Mouse (Mus musculus) brown adipose tissue, adult 24 weeks (tissue): Measurements from ENCODE around the gene Catsperd. TPM values are rescaled to one million over a fixed set of nuclear protein-coding genes. Genes with fewer than 3 reads are reported as not detected.
"Not testable (repeated sequence)": the region's sequence is repeated elsewhere in the genome, so short reads cannot be mapped to it uniquely, and the experiment has no call there.

Experiments
- H3K27ac ChIP-seq: fragments of 200-500 bp; replicated peaks from 2 replicates; pipeline ENCODE4 v1.5.1; 2012; ENCODE audit warnings: low read depth, mild to moderate bottlenecking, low read length
- H3K4me1 ChIP-seq: fragments of 200-500 bp; 2 replicates; pipeline ENCODE4 v1.6.1; 2012; ENCODE audit warnings: low read length, mixed read lengths; ENCODE audit not compliant: control insufficient read depth, insufficient read depth, insufficient read length
- H3K4me3 ChIP-seq: fragments of 200-500 bp; 2 replicates; pipeline ENCODE4 v1.5.1; 2012; ENCODE audit warnings: low read depth, mild to moderate bottlenecking, low read length, moderate library complexity; ENCODE audit not compliant: insufficient read depth
- polyA plus RNA-seq: library from polyadenylated mRNA; stranded (reverse); fragments of >200 nt; gene quantifications from 2 replicates; pipeline ENCODE4 v1.2.4, GENCODE M21; 2012; ENCODE audit not compliant: missing spikeins, insufficient read depth, insufficient read length

Gene Catsperd
- polyA plus RNA-seq, 1 experiment, result not detected

GRCm38 (mm10) chr17:56626260-56626659 lies 1.7 kb upstream of the Catsperd start:
- H3K27ac ChIP-seq, result no peak overlapping the region
- peak overlapping the region; percentile 75 for H3K4me3 ChIP-seq
- H3K4me1 ChIP-seq, result peaks cover 3% of the 10 kb centered on the region; the same call in 1 of the 2 replicates

GRCm38 (mm10) chr17:56626754-56627470 lies 1.0 kb upstream of the Catsperd start, which contains the start of gene Lonp1:
Lonp1 (minus strand) TSS chr17:56626887.
- Histone ChIP-seq H3K4me3 (peak within 1 kb of the TSS; percentile 75), H3K27ac (no peak within 1 kb of the TSS)

DNA sequence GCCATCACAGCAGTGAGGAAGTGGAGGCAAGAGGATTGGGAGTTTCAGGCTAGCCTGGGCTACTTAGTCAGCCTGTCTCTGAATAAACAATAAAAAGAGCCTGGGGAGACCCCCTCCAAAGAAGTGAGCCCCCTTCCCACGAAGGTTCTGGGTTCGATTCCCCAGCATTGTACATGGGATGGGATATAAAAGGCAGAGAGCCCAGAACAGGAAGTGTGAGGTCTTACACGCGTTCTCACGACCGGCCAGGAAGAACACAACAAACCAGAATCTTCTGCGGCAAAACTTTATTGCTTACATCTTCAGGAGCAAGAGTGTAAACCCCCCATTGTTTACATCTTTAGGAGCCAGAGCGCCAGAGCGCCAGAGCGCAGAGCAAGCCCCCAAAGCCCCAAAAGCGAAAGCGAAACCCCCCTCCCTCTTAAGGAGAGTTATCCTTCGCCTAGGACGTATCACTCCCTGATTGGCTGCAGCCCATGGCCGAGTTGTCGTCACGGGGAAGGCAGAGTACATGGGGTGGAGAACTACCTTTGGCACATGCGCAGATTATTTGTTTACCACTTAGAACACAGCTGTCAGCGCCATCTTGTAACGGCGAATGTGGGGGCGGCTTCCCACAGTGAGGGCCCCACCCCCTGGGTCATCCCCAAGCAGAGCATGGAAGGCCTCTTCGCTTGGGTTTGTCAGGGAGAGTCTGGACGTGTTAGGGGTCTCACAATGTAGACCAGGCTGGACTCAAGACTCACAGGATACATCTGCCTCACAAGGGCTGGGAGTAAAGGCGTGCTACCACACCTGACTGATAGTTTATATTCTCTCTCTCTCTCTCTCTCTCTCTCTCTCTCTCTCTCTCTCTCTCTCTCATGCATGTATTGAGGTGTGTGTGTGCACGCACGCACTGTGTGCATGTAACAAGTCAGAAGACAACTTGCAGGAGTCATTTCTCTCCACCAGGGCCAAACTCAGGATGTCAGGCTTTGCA lies 2.1 kb downstream of the Catsperd start:
- not testable (repeated sequence) for H3K4me3 ChIP-seq, H3K27ac ChIP-seq, H3K4me1 ChIP-seq

More at GRCm38 (mm10) chr17:56626754-56627470, 1.0 kb upstream of the Catsperd start, which contains the start of gene Lonp1:
- H3K4me1 ChIP-seq, result peaks cover 3% of the 10 kb centered on the region; the same call in 1 of the 2 replicates

GRCm38 (mm10) chr17:56631807-56632206 lies 3.9 kb downstream of the Catsperd start:
- H3K27ac ChIP-seq, result no peak overlapping the region
- no peak overlapping the region for H3K4me3 ChIP-seq
- no peaks in the 10 kb centered on the region for H3K4me1 ChIP-seq

GRCm38 (mm10) chr17:56634023-56634422 lies 6.1 kb downstream of the Catsperd start:
- no peak overlapping the region for H3K4me3 ChIP-seq
- H3K27ac ChIP-seq, result no peak overlapping the region
- no peaks in the 10 kb centered on the region for H3K4me1 ChIP-seq

DNA sequence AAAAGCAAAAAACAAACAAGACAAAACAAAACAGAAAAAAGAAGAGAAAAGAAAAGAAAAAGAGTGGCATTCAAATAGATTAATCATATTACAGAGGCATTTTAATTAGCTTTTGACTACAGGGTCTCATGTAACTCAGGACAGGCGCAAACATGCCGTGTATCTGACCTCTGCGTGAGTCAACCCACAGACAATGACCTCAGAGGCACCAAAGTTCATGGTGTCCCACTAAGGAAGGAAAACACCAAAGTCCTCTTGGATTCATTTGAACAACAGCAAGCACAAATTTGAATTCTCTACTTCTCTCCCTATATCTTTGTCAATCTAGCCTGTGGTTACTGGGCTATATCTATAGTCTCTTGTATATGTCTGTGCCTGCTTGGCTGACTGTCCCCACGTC lies 15.3 kb downstream of the Catsperd start:
- no peaks in the 10 kb centered on the region for H3K4me1 ChIP-seq
- H3K27ac ChIP-seq, result no peak overlapping the region
- no peak overlapping the region for H3K4me3 ChIP-seq

GRCm38 (mm10) chr17:56647546-56647945 lies 19.6 kb downstream of the Catsperd start:
- Histone ChIP-seq H3K4me1 (no peaks in the 10 kb centered on the region), H3K27ac (no peak overlapping the region), H3K4me3 (no peak overlapping the region)

- Histone ChIP-seq H3K27ac (no peak overlapping the region), H3K4me1 (no peaks in the 10 kb centered on the region), H3K4me3 (no peak overlapping the region)
Observed at GRCm38 (mm10) chr17:56651801-56652200, 23.9 kb downstream of the Catsperd start.

DNA sequence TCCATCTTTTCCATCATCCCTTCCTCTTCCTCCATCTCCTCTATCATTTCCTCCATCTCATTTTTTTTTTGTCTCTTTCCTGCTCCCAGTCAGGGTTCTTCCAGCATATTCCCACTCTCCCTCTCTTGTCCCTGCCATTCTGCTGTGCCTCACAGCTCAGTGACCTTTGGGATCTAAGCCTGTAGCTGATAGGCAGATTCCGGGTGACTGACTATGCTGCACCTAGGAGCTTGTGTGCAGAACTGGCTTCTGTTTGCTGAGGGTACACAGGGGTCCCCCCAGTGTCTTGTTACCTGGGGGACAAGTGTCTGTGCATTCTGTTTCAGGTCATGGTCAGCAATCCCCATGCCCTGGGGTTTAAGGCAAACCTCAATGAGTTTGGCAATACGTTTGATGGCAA lies 26.8 kb downstream of the Catsperd start:
- H3K4me3 ChIP-seq, result no peak overlapping the region
- no peak overlapping the region for H3K27ac ChIP-seq
- no peaks in the 10 kb centered on the region for H3K4me1 ChIP-seq

DNA sequence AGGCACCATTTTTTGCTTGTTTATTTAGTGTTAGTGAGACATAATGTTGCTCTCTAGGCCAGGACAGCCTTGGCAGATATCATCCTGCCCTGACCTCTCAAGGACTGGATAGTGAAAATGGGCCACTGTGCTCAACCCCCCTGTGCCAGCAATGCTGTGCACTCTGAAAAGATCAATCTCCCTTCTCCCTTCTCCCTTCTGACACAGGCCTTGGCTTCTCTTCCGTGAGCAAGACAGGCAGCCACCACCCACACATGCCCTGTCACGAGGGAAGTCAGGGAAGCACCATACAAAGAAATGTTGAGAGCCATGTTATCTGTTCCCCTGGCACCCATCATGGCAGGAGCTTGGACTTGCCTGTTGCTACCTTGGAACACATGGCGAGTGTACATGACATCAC lies 27.4 kb downstream of the Catsperd start:
- no peak overlapping the region for H3K27ac ChIP-seq
- no peaks in the 10 kb centered on the region for H3K4me1 ChIP-seq
- H3K4me3 ChIP-seq, result no peak overlapping the region

DNA sequence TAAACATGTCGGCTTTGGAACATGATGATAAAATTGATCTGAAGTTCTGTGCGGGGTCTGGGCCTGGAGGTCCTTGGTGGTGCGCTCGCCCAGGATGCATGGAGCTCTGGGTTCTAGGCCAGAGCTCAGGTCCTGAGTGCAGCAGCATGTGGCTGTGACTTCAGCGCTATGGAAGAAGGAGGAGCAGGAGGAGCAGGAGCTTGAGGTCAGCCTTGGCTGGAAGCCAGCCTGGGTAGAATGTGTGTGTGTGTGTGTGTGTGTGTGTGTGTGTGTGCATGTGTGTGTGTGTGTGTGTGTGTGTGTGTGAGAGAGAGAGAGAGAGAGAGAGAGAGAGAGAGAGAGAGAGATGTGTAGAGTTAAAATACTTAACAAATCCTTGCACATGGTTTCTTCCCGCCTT lies 28.2 kb downstream of the Catsperd start:
- no peak overlapping the region for H3K4me3 ChIP-seq
- no peak overlapping the region for H3K27ac ChIP-seq
- no peaks in the 10 kb centered on the region for H3K4me1 ChIP-seq

DNA sequence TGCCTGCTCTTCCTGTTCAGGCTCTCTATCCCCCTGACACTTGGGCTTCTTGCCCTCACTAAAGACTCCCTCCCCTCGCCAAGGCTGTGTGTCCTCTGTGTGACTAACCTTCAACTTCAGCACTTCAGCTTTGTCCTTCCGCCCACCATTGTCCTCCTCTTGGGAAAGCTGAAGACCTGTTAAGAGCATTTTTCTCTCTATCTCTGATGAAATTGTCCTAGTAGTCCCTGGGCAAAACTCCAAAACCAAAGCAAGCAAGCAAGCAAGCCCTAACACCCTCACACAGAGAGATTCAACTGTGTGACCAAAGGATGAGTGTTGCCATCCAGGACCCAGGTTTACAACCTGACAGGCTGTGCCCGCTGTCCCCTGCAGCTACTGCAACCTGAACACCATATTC lies 35.7 kb downstream of the Catsperd start:
- Histone ChIP-seq H3K4me3 (no peak overlapping the region), H3K4me1 (no peaks in the 10 kb centered on the region), H3K27ac (no peak overlapping the region)

DNA sequence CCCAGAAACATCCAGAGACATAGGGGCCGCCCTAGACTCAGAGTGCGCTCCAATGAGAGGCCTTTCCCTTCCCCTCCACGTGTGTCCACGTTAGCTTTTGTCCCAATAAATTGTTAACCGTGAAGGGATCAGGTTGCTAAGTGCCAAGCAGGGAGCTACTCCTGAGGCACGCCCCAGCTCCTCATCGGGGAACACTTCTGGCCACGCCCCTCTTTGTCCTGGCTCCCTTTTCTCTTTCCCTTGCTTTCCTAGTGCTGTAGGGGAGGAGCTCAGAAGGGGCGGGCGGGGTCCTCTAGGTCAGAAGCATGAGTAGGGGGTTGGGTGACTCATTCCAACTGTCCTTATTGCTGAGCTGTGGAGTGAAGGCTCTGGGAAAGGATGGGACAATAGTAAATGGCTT lies 36.4 kb downstream of the Catsperd start:
- Histone ChIP-seq H3K4me3 (no peak overlapping the region), H3K4me1 (no peaks in the 10 kb centered on the region), H3K27ac (no peak overlapping the region)

- Histone ChIP-seq H3K4me1 (no peaks in the 10 kb centered on the region), H3K27ac (no peak overlapping the region), H3K4me3 (no peak overlapping the region)
Observed at GRCm38 (mm10) chr17:56666384-56666783, 38.4 kb downstream of the Catsperd start.

GRCm38 (mm10) chr17:56667591-56667990 lies 39.6 kb downstream of the Catsperd start:
- no peaks in the 10 kb centered on the region for H3K4me1 ChIP-seq
- H3K4me3 ChIP-seq, result no peak overlapping the region

More at GRCm38 (mm10) chr17:56667591-56667990, 39.6 kb downstream of the Catsperd start:
- H3K27ac ChIP-seq, result no peak overlapping the region
